Mouse (Mus musculus): ENCODE measurements around the gene Atp2c1. TPM values are rescaled to one million over a fixed set of nuclear protein-coding genes. Genes with fewer than 3 reads are reported as not detected.

Atp2c1 gene
- polyA plus RNA-seq, 1 experiment from 2014 or later = 97.1 TPM

- H3K27ac ChIP-seq (replicated peaks) = peak overlapping the region; percentile 49
- peak; percentile 47; the same call in 1 of the 2 replicates for ATAC-seq (ENCODE audit: low read depth)
- H3K4me1 ChIP-seq (replicated peaks) = peaks cover 49% of the 10 kb centered on the region
These were observed 5.1 kb downstream of the Atp2c1 start for GRCm38 (mm10) chr9:105522063-105522462.

GRCm38 (mm10) chr9:105520776-105521552, 6.2 kb downstream of the Atp2c1 start:
- no peak for ATAC-seq (ENCODE audit: low read depth)
- H3K27ac ChIP-seq (replicated peaks) = no peak overlapping the region
- H3K9me3 ChIP-seq = no peaks in the 10 kb centered on the region
- H3K36me3 ChIP-seq = no peaks in the 10 kb centered on the region
- H3K4me3 ChIP-seq = no peak overlapping the region
- peak overlapping the region; percentile 12; the same call in 1 of the 2 replicates for H3K4me2 ChIP-seq
- H3K27me3 ChIP-seq = no peaks in the 10 kb centered on the region
- H3K4me1 ChIP-seq (replicated peaks) = peaks cover 48% of the 10 kb centered on the region
- H3K9ac ChIP-seq = no peak overlapping the region
- WGBS = 60% methylated on average over 24 of the region's 24 CpGs

More at GRCm38 (mm10) chr9:105522063-105522462, 5.1 kb downstream of the Atp2c1 start:
- no peaks in the 10 kb centered on the region for H3K9me3 ChIP-seq
- no peak overlapping the region for H3K9ac ChIP-seq
- H3K36me3 ChIP-seq = no peaks in the 10 kb centered on the region
- no peak overlapping the region for H3K4me3 ChIP-seq
- H3K4me2 ChIP-seq = no peak overlapping the region
- WGBS = 31% methylated on average over 3 of the region's 3 CpGs
- 0 out of 2 replicates have a peak, but pooled peaks cover 3% of the 10 kb centered on the region for H3K27me3 ChIP-seq

DNA sequence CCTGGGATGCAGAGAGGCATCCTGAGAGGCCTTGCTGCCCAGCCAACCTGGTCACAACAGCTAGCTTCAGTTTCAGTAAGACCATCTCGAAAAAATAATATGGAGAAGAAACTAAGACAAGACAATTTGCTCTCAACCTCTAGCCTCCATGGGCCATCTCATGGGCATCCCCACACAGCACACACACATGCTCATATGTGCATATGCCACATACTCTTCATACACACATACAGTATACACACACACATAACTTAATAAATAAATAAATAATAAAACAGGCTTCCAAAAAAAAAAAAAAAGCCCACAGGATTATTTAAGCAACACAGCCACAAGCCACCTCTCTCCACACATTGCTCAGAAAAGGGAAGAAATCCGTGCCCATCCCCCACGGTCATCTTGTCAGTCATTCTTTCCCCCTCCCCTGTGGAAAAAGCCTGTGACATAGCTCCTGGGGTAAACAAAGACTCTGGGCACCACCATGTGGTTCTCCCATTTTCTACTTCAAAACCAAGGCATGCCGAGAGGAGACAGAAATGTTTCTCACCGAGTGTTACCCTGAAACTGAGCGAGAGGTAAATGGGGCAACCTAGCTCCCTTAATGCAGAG, 7.7 kb downstream of the Atp2c1 start:
- Histone ChIP-seq H3K27ac (replicated peaks) (no peak overlapping the region), H3K27me3 (no peaks in the 10 kb centered on the region), H3K9me3 (no peaks in the 10 kb centered on the region), H3K4me2 (no peak overlapping the region), H3K4me3 (no peak overlapping the region), H3K4me1 (replicated peaks) (peaks cover 34% of the 10 kb centered on the region), H3K36me3 (no peaks in the 10 kb centered on the region), H3K9ac (no peak overlapping the region)
- ATAC-seq (ENCODE audit: low read depth) = no peak
- 62% methylated on average over 6 of the region's 6 CpGs for WGBS

GRCm38 (mm10) chr9:105503690-105504089, 23.4 kb downstream of the Atp2c1 start:
- Histone ChIP-seq H3K4me3 (no peak overlapping the region), H3K4me2 (no peak overlapping the region), H3K9ac (no peak overlapping the region), H3K27me3 (no peaks in the 10 kb centered on the region), H3K27ac (replicated peaks) (no peak overlapping the region), H3K9me3 (no peaks in the 10 kb centered on the region), H3K4me1 (replicated peaks) (peaks cover 8% of the 10 kb centered on the region), H3K36me3 (no peaks in the 10 kb centered on the region)
- ATAC-seq (ENCODE audit: low read depth) = no peak
- WGBS = 89% methylated on average over 5 of the region's 5 CpGs

DNA sequence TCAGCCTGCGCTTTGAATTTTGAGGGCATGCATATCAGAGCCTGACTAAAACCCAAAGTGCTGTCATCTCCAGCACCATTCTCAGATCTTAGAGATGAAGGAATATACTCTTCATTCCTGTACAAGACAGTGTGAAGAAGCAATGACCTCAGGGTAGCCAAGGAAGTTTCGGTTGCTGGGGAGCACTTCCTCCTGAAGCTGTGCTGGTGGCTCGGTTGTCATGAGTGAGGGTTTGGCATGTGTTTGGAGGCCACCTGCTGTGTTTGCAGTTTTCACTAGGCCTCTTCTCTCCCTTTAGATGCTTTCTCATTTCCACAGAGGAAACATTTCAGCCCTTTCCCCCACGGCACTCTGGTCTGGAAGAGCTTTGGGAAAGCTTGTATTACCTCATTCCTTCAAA, 24.7 kb downstream of the Atp2c1 start:
- no peak for ATAC-seq (ENCODE audit: low read depth)
- H3K36me3 ChIP-seq = no peaks in the 10 kb centered on the region
- H3K4me1 ChIP-seq (replicated peaks) = peaks cover 8% of the 10 kb centered on the region
- H3K4me3 ChIP-seq = no peak overlapping the region
- no peak overlapping the region for H3K9ac ChIP-seq
- 47% methylated on average over 4 of the region's 4 CpGs for WGBS
- H3K4me2 ChIP-seq = no peak overlapping the region
- H3K27ac ChIP-seq (replicated peaks) = no peak overlapping the region
- H3K27me3 ChIP-seq = no peaks in the 10 kb centered on the region
- no peaks in the 10 kb centered on the region for H3K9me3 ChIP-seq

- no peaks in the 10 kb centered on the region for H3K27me3 ChIP-seq
- peak overlapping the region; percentile 89 for H3K4me3 ChIP-seq
- WGBS = 1% methylated on average over 39 of the region's 39 CpGs
- peak overlapping the region; percentile 95 for H3K9ac ChIP-seq
- peaks cover 32% of the 10 kb centered on the region for H3K4me1 ChIP-seq (replicated peaks)
- H3K36me3 ChIP-seq = no peaks in the 10 kb centered on the region
- no peaks in the 10 kb centered on the region for H3K9me3 ChIP-seq
- H3K4me2 ChIP-seq = peak overlapping the region; percentile 96
- peak overlapping the region; percentile 99 for H3K27ac ChIP-seq (replicated peaks)
- ATAC-seq (ENCODE audit: low read depth) = peak; percentile 75
These were observed 31.6 kb downstream of the Atp2c1 start for GRCm38 (mm10) chr9:105495316-105496174.

DNA sequence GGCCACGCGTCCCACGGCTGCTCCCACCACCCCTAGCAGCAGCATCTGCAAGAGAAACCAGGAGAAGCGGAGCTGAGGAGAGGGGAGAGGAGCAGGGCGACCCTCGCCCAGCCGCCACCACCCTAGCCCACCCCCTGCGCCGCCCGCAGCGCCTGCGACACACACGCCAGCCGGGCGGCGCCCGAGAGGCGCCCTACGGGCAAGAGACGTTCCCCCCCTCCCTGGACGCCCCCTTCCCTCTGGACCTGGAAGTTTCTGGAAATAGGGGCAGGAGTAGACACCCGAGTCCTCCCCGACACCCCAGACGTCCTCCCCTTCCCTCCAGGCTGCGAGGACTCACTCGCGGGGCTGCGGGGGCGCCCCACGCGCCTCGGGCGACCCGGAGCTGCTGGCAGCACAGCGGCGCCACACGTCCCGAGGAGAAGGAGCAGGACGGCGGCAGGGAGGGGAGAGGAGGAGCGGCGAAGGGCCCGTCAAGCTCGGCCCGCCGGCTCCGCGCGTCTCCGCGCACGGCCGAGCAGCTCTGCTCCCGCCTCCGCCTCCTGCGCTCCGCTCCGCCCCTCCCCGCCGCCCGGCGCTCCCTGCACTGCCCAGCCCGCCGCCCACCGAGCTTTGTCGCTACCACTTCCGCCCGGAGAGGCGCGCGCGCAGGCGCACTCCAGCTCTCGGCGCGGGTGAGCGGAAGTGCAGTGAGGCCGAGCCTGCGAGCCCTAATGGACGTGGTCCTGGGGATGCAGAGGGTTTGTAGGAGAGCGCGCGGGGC, 32.4 kb downstream of the Atp2c1 start:
- H3K27me3 ChIP-seq = no peaks in the 10 kb centered on the region
- H3K9ac ChIP-seq = peak overlapping the region; percentile 95
- no peaks in the 10 kb centered on the region for H3K9me3 ChIP-seq
- peaks cover 5% of the 10 kb centered on the region; the same call in 1 of the 2 replicates for H3K36me3 ChIP-seq
- peak overlapping the region; percentile 96 for H3K4me2 ChIP-seq
- peaks cover 36% of the 10 kb centered on the region for H3K4me1 ChIP-seq (replicated peaks)
- H3K27ac ChIP-seq (replicated peaks) = peak overlapping the region; percentile 99
- H3K4me3 ChIP-seq = peak overlapping the region; percentile 89
- WGBS = under 1% methylated on average over 75 of the region's 83 CpGs
- ATAC-seq (ENCODE audit: low read depth) = peak; percentile 98

DNA sequence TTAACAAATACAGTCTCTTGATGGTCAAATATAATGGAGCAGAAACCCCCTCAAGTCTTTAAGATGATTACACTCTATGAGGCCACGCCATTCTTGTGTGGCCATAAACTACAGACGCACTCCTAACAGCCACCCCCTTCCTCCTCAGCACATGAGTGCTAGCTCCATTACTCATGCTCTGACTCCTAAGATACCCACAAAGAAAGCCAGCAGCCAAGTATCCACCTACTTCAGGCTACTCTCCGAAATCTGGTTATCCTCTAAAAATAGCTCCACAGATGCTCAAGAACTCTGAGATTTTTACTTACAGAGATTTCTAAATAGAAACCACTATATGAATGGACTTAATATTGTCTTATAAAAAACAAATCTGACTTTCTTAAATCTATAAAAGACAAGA, 34.4 kb downstream of the Atp2c1 start:
- H3K4me3 ChIP-seq = peak overlapping the region; percentile 89; the same call in 1 of the 2 replicates
- H3K9me3 ChIP-seq = no peaks in the 10 kb centered on the region
- peaks cover 47% of the 10 kb centered on the region for H3K4me1 ChIP-seq (replicated peaks)
- H3K9ac ChIP-seq = peak overlapping the region; percentile 95; the same call in 1 of the 2 replicates
- 39% methylated on average over 3 of the region's 3 CpGs for WGBS
- peaks cover 14% of the 10 kb centered on the region for H3K36me3 ChIP-seq
- H3K27ac ChIP-seq (replicated peaks) = no peak overlapping the region
- ATAC-seq (ENCODE audit: low read depth) = no peak
- no peaks in the 10 kb centered on the region for H3K27me3 ChIP-seq
- peak overlapping the region; percentile 96 for H3K4me2 ChIP-seq

GRCm38 (mm10) chr9:105488363-105488762, 38.8 kb downstream of the Atp2c1 start:
- H3K4me1 ChIP-seq (replicated peaks) = peaks cover 49% of the 10 kb centered on the region

DNA sequence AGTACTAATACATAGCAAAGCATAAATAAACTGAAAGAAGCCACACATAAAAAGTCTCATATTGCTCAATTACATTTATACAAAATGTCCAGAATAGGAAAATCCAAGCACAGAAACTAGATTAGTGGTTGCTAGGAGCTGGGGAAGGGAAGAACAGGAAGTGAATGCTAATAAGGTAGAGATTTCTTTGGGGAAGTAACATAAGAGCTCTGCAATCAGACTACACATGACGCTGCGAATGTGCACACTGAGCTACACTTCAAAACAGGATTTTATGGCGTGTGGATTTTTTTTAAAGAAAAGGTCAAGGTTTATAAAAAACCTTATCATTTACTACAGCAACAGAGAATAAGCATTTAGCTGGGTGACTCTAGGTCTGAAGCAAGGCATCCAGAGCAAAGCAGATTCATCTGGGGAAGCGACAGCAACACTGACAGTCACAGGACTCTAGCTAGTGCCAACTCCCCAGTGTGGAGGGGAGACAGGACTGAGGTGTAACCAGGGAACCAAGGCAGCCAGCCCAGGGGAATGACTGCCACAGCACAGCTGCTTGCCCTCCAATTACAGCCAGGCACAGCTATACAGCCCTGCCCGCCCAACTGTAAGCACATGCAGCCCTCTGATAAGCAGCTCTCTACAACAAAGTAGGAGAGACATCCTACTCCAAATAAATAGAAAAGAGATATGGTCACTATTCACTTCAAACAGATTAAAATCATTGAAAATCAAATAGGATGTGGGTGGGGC, 42.6 kb downstream of the Atp2c1 start:
- Histone ChIP-seq H3K36me3 (peaks cover 9% of the 10 kb centered on the region), H3K9ac (no peak overlapping the region), H3K9me3 (no peaks in the 10 kb centered on the region), H3K4me2 (no peak overlapping the region), H3K4me3 (no peak overlapping the region), H3K27ac (replicated peaks) (0 out of 2 replicates have a peak overlapping the region, but pooled peaks have one; percentile 28), H3K4me1 (replicated peaks) (peaks cover 32% of the 10 kb centered on the region), H3K27me3 (no peaks in the 10 kb centered on the region)
- 79% methylated on average over 5 of the region's 5 CpGs for WGBS
- ATAC-seq (ENCODE audit: low read depth) = no peak; the same call in 1 of the 2 replicates

More at GRCm38 (mm10) chr9:105488363-105488762, 38.8 kb downstream of the Atp2c1 start:
- H3K4me3 ChIP-seq = no peak overlapping the region
- no peaks in the 10 kb centered on the region for H3K27me3 ChIP-seq
- H3K4me2 ChIP-seq = no peak overlapping the region
- 80% methylated on average over 5 of the region's 5 CpGs for WGBS
- peaks cover 14% of the 10 kb centered on the region for H3K36me3 ChIP-seq
- H3K9me3 ChIP-seq = no peaks in the 10 kb centered on the region
- no peak for ATAC-seq (ENCODE audit: low read depth)
- no peak overlapping the region for H3K27ac ChIP-seq (replicated peaks)
- no peak overlapping the region for H3K9ac ChIP-seq

DNA sequence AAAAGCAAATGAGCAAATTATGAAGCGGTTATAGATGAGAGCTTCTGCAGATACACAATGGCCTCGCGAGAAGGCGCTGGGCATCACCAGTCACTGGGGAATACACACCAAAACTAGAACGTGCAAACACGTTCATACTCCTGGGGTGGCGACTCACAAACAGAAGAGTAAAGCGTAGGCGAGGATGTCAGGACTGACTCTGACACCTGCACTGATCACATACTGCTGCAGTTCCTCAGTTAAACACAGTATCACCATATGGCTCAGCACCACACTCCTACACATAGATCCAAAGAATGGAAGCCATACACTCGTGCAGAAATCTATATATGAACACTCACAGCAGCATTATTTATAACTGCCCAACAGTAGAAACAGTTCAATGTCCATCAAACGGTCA, 43.2 kb downstream of the Atp2c1 start:
- H3K9me3 ChIP-seq = no peaks in the 10 kb centered on the region
- H3K4me2 ChIP-seq = no peak overlapping the region
- H3K4me1 ChIP-seq (replicated peaks) = peaks cover 29% of the 10 kb centered on the region
- peaks cover 8% of the 10 kb centered on the region for H3K36me3 ChIP-seq
- H3K27me3 ChIP-seq = no peaks in the 10 kb centered on the region
- ATAC-seq (ENCODE audit: low read depth) = no peak
- WGBS = 88% methylated on average over 11 of the region's 11 CpGs
- no peak overlapping the region for H3K4me3 ChIP-seq
- H3K27ac ChIP-seq (replicated peaks) = no peak overlapping the region
- H3K9ac ChIP-seq = no peak overlapping the region

Measured in neural tube, embryonic 13.5 days (tissue).